Mouse (Mus musculus) embryonic facial prominence, embryonic 15.5 days (tissue): ENCODE results near the gene Ldlrad3. TPM values are rescaled to one million over a fixed set of nuclear protein-coding genes. Genes with fewer than 3 reads are reported as not detected.

Experiments used
- ATAC-seq: fragments of 200-750 bp; cut with Nextera tagmentation; 2 replicates; pipeline ENCODE4 v1.8.0; 2017; ENCODE audit warnings: low read depth, moderate TSS enrichment; ENCODE audit not compliant: insufficient number of reproducible peaks, low FRiP score, low TSS enrichment
- H3K27ac ChIP-seq: fragments of 300-500 bp; sonication (generic); replicated peaks from 2 replicates; pipeline ENCODE4 v1.5.1; 2015; ENCODE audit warnings: mild to moderate bottlenecking, inconsistent platforms
- H3K27me3 ChIP-seq: fragments of 300-500 bp; sonication (generic); 2 replicates; pipeline ENCODE4 v1.6.1; 2015; ENCODE audit warnings: inconsistent platforms
- H3K36me3 ChIP-seq: fragments of 300-500 bp; sonication (generic); 2 replicates; pipeline ENCODE4 v1.6.1; 2015; ENCODE audit warnings: mild to moderate bottlenecking, inconsistent platforms
- H3K4me1 ChIP-seq: fragments of 300-500 bp; sonication (generic); 2 replicates; pipeline ENCODE4 v1.6.1; 2015; ENCODE audit warnings: inconsistent platforms
- H3K4me2 ChIP-seq: fragments of 300-500 bp; sonication (generic); replicated peaks from 2 replicates; pipeline ENCODE4 v1.6.1; 2015; ENCODE audit warnings: mild to moderate bottlenecking, inconsistent platforms
- H3K4me3 ChIP-seq: fragments of 300-500 bp; sonication (generic); replicated peaks from 2 replicates; pipeline ENCODE4 v1.5.1; 2015; ENCODE audit warnings: mild to moderate bottlenecking, inconsistent platforms
- H3K9ac ChIP-seq: fragments of 300-500 bp; sonication (generic); 2 replicates; pipeline ENCODE4 v1.6.1; 2015; ENCODE audit warnings: inconsistent platforms
- H3K9me3 ChIP-seq: fragments of 300-500 bp; sonication (generic); replicated peaks from 2 replicates; pipeline ENCODE4 v1.6.1; 2016; ENCODE audit warnings: inconsistent platforms
- WGBS: fragments of 180-500 bp; shearing (Covaris S2); methylation state at CpG from one replicate; pipeline ENCODE4 v1.1.7; 2015; 5-methylcytosine and 5-hydroxymethylcytosine counted together
- polyA plus RNA-seq: library from polyadenylated mRNA; unstranded; fragments of >200 nt; fragmentation: Nextera tagmentation; extraction: Ambion mirVana; gene quantifications from 2 replicates; pipeline ENCODE4 v1.2.1, GENCODE M21; 2015

The Ldlrad3 gene
- polyA plus RNA-seq, 1 experiment from 2014 or later, result 59.9 TPM

GRCm38 (mm10) chr2:102094773-102095172 lies 91.4 kb downstream of the Ldlrad3 start:
- peaks cover 40% of the 10 kb centered on the region for H3K4me1 ChIP-seq
- WGBS, result 20% methylated on average over 11 of the region's 11 CpGs
- no peak overlapping the region for H3K4me2 ChIP-seq
- no peak overlapping the region for H3K9ac ChIP-seq
- H3K27me3 ChIP-seq, result no peaks in the 10 kb centered on the region
- H3K4me3 ChIP-seq, result no peak overlapping the region
- no peak for ATAC-seq
- H3K36me3 ChIP-seq, result no peaks in the 10 kb centered on the region
- peak overlapping the region; percentile 18; the same call in 1 of the 2 replicates for H3K27ac ChIP-seq
- H3K9me3 ChIP-seq, result no peaks in the 10 kb centered on the region

GRCm38 (mm10) chr2:102094281-102094680 lies 91.9 kb downstream of the Ldlrad3 start:
- Histone ChIP-seq H3K4me3 (no peak overlapping the region), H3K27me3 (no peaks in the 10 kb centered on the region), H3K9ac (no peak overlapping the region), H3K27ac (peak overlapping the region; percentile 18), H3K36me3 (no peaks in the 10 kb centered on the region), H3K4me2 (no peak overlapping the region), H3K9me3 (no peaks in the 10 kb centered on the region), H3K4me1 (peaks cover 40% of the 10 kb centered on the region)
- ATAC-seq, result peak; percentile 45; the same call in 1 of the 2 replicates
- 14% methylated on average over 3 of the region's 3 CpGs for WGBS

- no peak for ATAC-seq
- Histone ChIP-seq H3K27me3 (no peaks in the 10 kb centered on the region), H3K4me1 (peaks cover 40% of the 10 kb centered on the region), H3K4me3 (no peak overlapping the region), H3K9me3 (no peaks in the 10 kb centered on the region), H3K27ac (no peak overlapping the region), H3K4me2 (no peak overlapping the region), H3K36me3 (peaks cover 3% of the 10 kb centered on the region; the same call in 1 of the 2 replicates), H3K9ac (no peak overlapping the region)
- WGBS, result 86% methylated on average over 10 of the region's 10 CpGs
Observed at GRCm38 (mm10) chr2:102092579-102092978, 93.6 kb downstream of the Ldlrad3 start.

- Histone ChIP-seq H3K27me3 (no peaks in the 10 kb centered on the region), H3K4me3 (no peak overlapping the region), H3K4me1 (peaks cover 40% of the 10 kb centered on the region), H3K9me3 (no peaks in the 10 kb centered on the region), H3K4me2 (no peak overlapping the region), H3K36me3 (peaks cover 3% of the 10 kb centered on the region; the same call in 1 of the 2 replicates), H3K27ac (no peak overlapping the region), H3K9ac (no peak overlapping the region)
- WGBS, result 20% methylated on average over 8 of the region's 8 CpGs
- peak; percentile 55 for ATAC-seq
Observed at GRCm38 (mm10) chr2:102091516-102092350, 94.5 kb downstream of the Ldlrad3 start.

- ATAC-seq, result no peak
- peaks cover 13% of the 10 kb centered on the region for H3K4me1 ChIP-seq
- H3K27ac ChIP-seq, result no peak overlapping the region
- no peaks in the 10 kb centered on the region for H3K9me3 ChIP-seq
- H3K4me2 ChIP-seq, result no peak overlapping the region
- no peak overlapping the region for H3K9ac ChIP-seq
- H3K27me3 ChIP-seq, result no peaks in the 10 kb centered on the region
- no peak overlapping the region for H3K4me3 ChIP-seq
- H3K36me3 ChIP-seq, result peaks cover 3% of the 10 kb centered on the region; the same call in 1 of the 2 replicates
- WGBS, result 94% methylated on average over 5 of the region's 5 CpGs
Observed at GRCm38 (mm10) chr2:102087787-102088186, 98.4 kb downstream of the Ldlrad3 start.

- H3K4me1 ChIP-seq, result peaks cover under 1% of the 10 kb centered on the region; the same call in 1 of the 2 replicates
- H3K4me2 ChIP-seq, result no peak overlapping the region
- no peaks in the 10 kb centered on the region for H3K9me3 ChIP-seq
- H3K36me3 ChIP-seq, result peaks cover 7% of the 10 kb centered on the region
- no peak for ATAC-seq
- H3K9ac ChIP-seq, result no peak overlapping the region
- WGBS, result 96% methylated on average over 23 of the region's 23 CpGs
- H3K4me3 ChIP-seq, result no peak overlapping the region
- H3K27ac ChIP-seq, result no peak overlapping the region
- H3K27me3 ChIP-seq, result no peaks in the 10 kb centered on the region
Observed at GRCm38 (mm10) chr2:102086583-102086982, 99.6 kb downstream of the Ldlrad3 start.

GRCm38 (mm10) chr2:102082782-102083181 lies 103.4 kb downstream of the Ldlrad3 start:
- no peak for ATAC-seq
- Histone ChIP-seq H3K27ac (no peak overlapping the region), H3K4me3 (no peak overlapping the region), H3K9me3 (no peaks in the 10 kb centered on the region), H3K27me3 (no peaks in the 10 kb centered on the region), H3K4me2 (no peak overlapping the region), H3K9ac (no peak overlapping the region), H3K4me1 (no peaks in the 10 kb centered on the region), H3K36me3 (peaks cover 9% of the 10 kb centered on the region)

- H3K4me2 ChIP-seq, result no peak overlapping the region
- no peaks in the 10 kb centered on the region for H3K9me3 ChIP-seq
- no peaks in the 10 kb centered on the region for H3K27me3 ChIP-seq
- no peak overlapping the region for H3K4me3 ChIP-seq
- WGBS, result 48% methylated on average over 4 of the region's 4 CpGs
- peaks cover 21% of the 10 kb centered on the region for H3K36me3 ChIP-seq
- no peak overlapping the region for H3K27ac ChIP-seq
- H3K4me1 ChIP-seq, result no peaks in the 10 kb centered on the region
- no peak for ATAC-seq
- H3K9ac ChIP-seq, result no peak overlapping the region
Observed at GRCm38 (mm10) chr2:102077554-102077953, 108.6 kb downstream of the Ldlrad3 start.

- Histone ChIP-seq H3K4me3 (no peak overlapping the region), H3K4me1 (no peaks in the 10 kb centered on the region; the same call in 1 of the 2 replicates), H3K27me3 (no peaks in the 10 kb centered on the region), H3K27ac (no peak overlapping the region), H3K36me3 (peaks cover 13% of the 10 kb centered on the region), H3K9ac (no peak overlapping the region), H3K9me3 (no peaks in the 10 kb centered on the region), H3K4me2 (no peak overlapping the region)
- WGBS, result 94% methylated on average over 6 of the region's 6 CpGs
- no peak for ATAC-seq
Observed at GRCm38 (mm10) chr2:102076237-102076636, 109.9 kb downstream of the Ldlrad3 start.

GRCm38 (mm10) chr2:102073266-102074037 lies 112.7 kb downstream of the Ldlrad3 start:
- Histone ChIP-seq H3K4me2 (no peak overlapping the region), H3K4me1 (no peaks in the 10 kb centered on the region; the same call in 1 of the 2 replicates), H3K27me3 (no peaks in the 10 kb centered on the region), H3K36me3 (peaks cover 20% of the 10 kb centered on the region; the same call in 1 of the 2 replicates), H3K9me3 (no peaks in the 10 kb centered on the region), H3K9ac (no peak overlapping the region), H3K4me3 (no peak overlapping the region), H3K27ac (no peak overlapping the region)
- ATAC-seq, result no peak
- WGBS, result 89% methylated on average over 6 of the region's 6 CpGs

- no peak overlapping the region for H3K4me2 ChIP-seq
- no peak overlapping the region for H3K9ac ChIP-seq
Observed at GRCm38 (mm10) chr2:102072859-102073258, 113.3 kb downstream of the Ldlrad3 start.

More at GRCm38 (mm10) chr2:102072859-102073258, 113.3 kb downstream of the Ldlrad3 start:
- peaks cover 3% of the 10 kb centered on the region; the same call in 1 of the 2 replicates for H3K4me1 ChIP-seq
- no peaks in the 10 kb centered on the region for H3K27me3 ChIP-seq
- ATAC-seq, result no peak
- no peaks in the 10 kb centered on the region for H3K9me3 ChIP-seq
- no peak overlapping the region for H3K27ac ChIP-seq
- H3K36me3 ChIP-seq, result peaks cover 21% of the 10 kb centered on the region; the same call in 1 of the 2 replicates
- H3K4me3 ChIP-seq, result no peak overlapping the region
- WGBS, result 75% methylated on average over 4 of the region's 4 CpGs
